In the genomic region with DNA sequence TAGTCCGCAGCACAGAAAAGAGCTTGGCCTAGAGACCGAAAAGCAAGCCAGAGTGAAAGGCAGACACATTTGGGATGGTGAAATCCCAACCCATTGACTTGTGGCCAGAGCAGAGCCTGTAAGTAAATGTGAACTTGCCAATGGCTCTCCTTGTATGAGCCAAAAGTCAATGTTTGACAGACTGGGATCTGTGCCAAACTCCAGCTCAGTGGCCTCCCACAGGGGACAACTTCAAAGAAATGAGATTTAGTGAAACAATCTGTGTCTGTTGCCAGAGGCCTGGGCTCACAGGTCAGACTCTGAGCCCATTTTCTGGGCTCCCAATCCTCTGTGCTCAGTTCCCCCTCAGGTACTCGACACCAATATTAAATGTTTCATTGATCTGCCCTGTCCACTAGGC, we compare ENCODE assay signal across 7 mouse cellular contexts.
DNase-seq lines count a peak whose midpoint lies in the region; ATAC-seq and TF ChIP-seq lines count a peak whose summit lies in the region.

No protein-coding gene starts in this region.

- intact Hi-C loops in heart, postnatal 14 days (cut with DNase I): no loop called here

- H3K9ac ChIP-seq in midbrain, embryonic 16.5 days (ENCODE audit: low read depth, low read length): no peak overlapping the region

- DNase-seq in adrenal gland, adult 18-20 months (ENCODE audit: low spot score in 2 of 2): peak; percentile 35 to 59
- DNase-seq in brain, embryonic 14.5 days (ENCODE audit: low read depth): peak; percentile 82
- DNase-seq in heart, postnatal 14 days: peak; percentile 63 to 76
- DNase-seq in kidney, postnatal 4 days: peak; percentile 80 to 88
- no peak for DNase-seq in layer of hippocampus, adult 2 months (ENCODE audit: low spot score in 2 of 2)
- DNase-seq in left cerebral cortex, adult 9 months (ENCODE audit: low spot score in 2 of 2): no peak

- 70% methylated on average over 3 of the region's 3 CpGs for whole genome bisulfite sequencing in midbrain, embryonic 16.5 days

- no peak overlapping the region for H3K4me3 ChIP-seq in midbrain, embryonic 16.5 days (ENCODE audit: low read depth, low read length)
- H3K4me3 ChIP-seq in layer of hippocampus, adult 2 months: no peak overlapping the region

- no peaks in the 10 kb centered on the region for H3K9me3 ChIP-seq in midbrain, embryonic 16.5 days (replicated peaks; ENCODE audit: control insufficient read depth, low read length, poor library complexity, severe bottlenecking)

- H3K4me1 ChIP-seq in midbrain, embryonic 16.5 days (ENCODE audit: control insufficient read depth, insufficient read depth, low read length): no peaks in the 10 kb centered on the region

- H3K36me3 ChIP-seq in midbrain, embryonic 16.5 days (ENCODE audit: control insufficient read depth, insufficient read depth, low read length): no peaks in the 10 kb centered on the region

- TF ChIP-seq CTCF in brain, embryonic 14.5 days (IDR thresholded peaks at IDR 0.05; ENCODE audit: borderline replicate concordance, extremely low read depth, insufficient read depth, insufficient read length): no peak
- TF ChIP-seq CTCF in layer of hippocampus, adult 2 months (conservative IDR thresholded peaks at IDR 0.05): no peak

- H3K27me3 ChIP-seq in midbrain, embryonic 16.5 days (ENCODE audit: control insufficient read depth, insufficient read depth, low read depth, low read length): no peaks in the 10 kb centered on the region

- no peak overlapping the region for H3K4me2 ChIP-seq in midbrain, embryonic 16.5 days (ENCODE audit: low read length)

- peak; percentile 62 for ATAC-seq in midbrain, embryonic 16.5 days

- no peak for TF ChIP-seq POLR2A in brain, embryonic 14.5 days (IDR thresholded peaks at IDR 0.05; ENCODE audit: borderline replicate concordance, extremely low read depth, insufficient read depth, insufficient read length, poor library complexity, severe bottlenecking)

- no peak overlapping the region for H3K27ac ChIP-seq in midbrain, embryonic 16.5 days (ENCODE audit: low read length)
- no peak overlapping the region for H3K27ac ChIP-seq in layer of hippocampus, adult 2 months

Comparison
In these comparisons a context has a peak if more than half of its experiments do, and no peak if none do; other contexts are left out.
1. DNase-seq: peak in adrenal gland, adult 18-20 months (2 of 2), brain, embryonic 14.5 days (single experiment), heart, postnatal 14 days (2 of 2) and kidney, postnatal 4 days (2 of 2); none in layer of hippocampus, adult 2 months (0 of 2) and left cerebral cortex, adult 9 months (0 of 2).